In genomic region chr15:6431777-6432176, GRCm38 (mm10) we compare ENCODE assay signal across 20 mouse cellular contexts. TPM values are rescaled to one million over a fixed set of nuclear protein-coding genes. Genes with fewer than 3 reads are reported as not detected.
DNase-seq lines count a peak whose midpoint lies in the region; ATAC-seq and TF ChIP-seq lines count a peak whose summit lies in the region.
"Had no signal": no experiment of that assay in that cellular context is flagged by ENCODE, and none has a peak within 500 bp of the region (broad histone marks: within the 10 kb centered on the region; RNA-seq: fewer than 3 reads in every experiment).

No protein-coding gene starts in this region.

- no peak overlapping the region for H3K4me2 ChIP-seq in hindbrain, postnatal 0 days (ENCODE audit: low read depth, low read length)
- H3K4me2 ChIP-seq in hindbrain, embryonic 12.5 days (replicated peaks), result no peak overlapping the region
- H3K4me2 ChIP-seq in midbrain, embryonic 14.5 days (ENCODE audit: low read length), result no peak overlapping the region
- no peak overlapping the region for H3K4me2 ChIP-seq in midbrain, embryonic 11.5 days
- no peak overlapping the region for H3K4me2 ChIP-seq in stomach, embryonic 15.5 days
- H3K4me2 ChIP-seq: embryonic facial prominence, embryonic 12.5 days; liver, embryonic 13.5 days had no signal

- 25% methylated on average over 7 of the region's 7 CpGs for whole genome bisulfite sequencing in hindbrain, postnatal 0 days
- 56% methylated on average over 7 of the region's 7 CpGs for WGBS in hindbrain, embryonic 12.5 days
- WGBS in midbrain, embryonic 14.5 days, result 41% methylated on average over 7 of the region's 7 CpGs
- WGBS in midbrain, embryonic 11.5 days, result 55% methylated on average over 7 of the region's 7 CpGs
- WGBS in stomach, embryonic 15.5 days, result 81% methylated on average over 7 of the region's 7 CpGs

- no peaks in the 10 kb centered on the region for H3K36me3 ChIP-seq in hindbrain, postnatal 0 days (ENCODE audit: insufficient read depth, low read length)
- 0 out of 2 replicates have a peak, but pooled peaks cover 3% of the 10 kb centered on the region for H3K36me3 ChIP-seq in hindbrain, embryonic 12.5 days
- H3K36me3 ChIP-seq in midbrain, embryonic 14.5 days (ENCODE audit: control insufficient read depth, insufficient read depth, low read length), result no peaks in the 10 kb centered on the region
- H3K36me3 ChIP-seq in midbrain, embryonic 11.5 days (ENCODE audit: control insufficient read depth, insufficient read depth, low read length), result no peaks in the 10 kb centered on the region
- H3K36me3 ChIP-seq in stomach, embryonic 15.5 days, result peaks cover 7% of the 10 kb centered on the region; the same call in 1 of the 2 replicates
- H3K36me3 ChIP-seq: liver, embryonic 13.5 days had no signal

- no peaks in the 10 kb centered on the region for H3K9me3 ChIP-seq in hindbrain, postnatal 0 days (ENCODE audit: low read length)
- H3K9me3 ChIP-seq in hindbrain, embryonic 12.5 days (replicated peaks), result no peaks in the 10 kb centered on the region
- no peaks in the 10 kb centered on the region for H3K9me3 ChIP-seq in midbrain, embryonic 14.5 days (ENCODE audit: control insufficient read depth, low read length)
- H3K9me3 ChIP-seq in midbrain, embryonic 11.5 days (ENCODE audit: control insufficient read depth, low read length), result no peaks in the 10 kb centered on the region
- no peaks in the 10 kb centered on the region for H3K9me3 ChIP-seq in stomach, embryonic 15.5 days
- H3K9me3 ChIP-seq: embryonic facial prominence, embryonic 12.5 days; liver, embryonic 13.5 days had no signal

- DNase-seq in hindbrain, postnatal 0 days (ENCODE audit: low spot score), result peak; percentile 58
- peak; percentile 16 for DNase-seq in midbrain, embryonic 14.5 days
- DNase-seq in midbrain, embryonic 11.5 days (ENCODE audit: low spot score, missing footprints), result no peak
- DNase-seq in brain, embryonic 14.5 days (ENCODE audit: low read depth), result peak; percentile 62
- DNase-seq in thymus, postnatal 0 days (ENCODE audit: low spot score), result no peak
- DNase-seq: liver, embryonic 13.5 days; right cerebral cortex, adult 18-20 months; thymus, adult 2 months had no signal

- TF ChIP-seq CTCF in hindbrain, postnatal 0 days (IDR thresholded peaks at IDR 0.05; ENCODE audit: low read depth), result peak; percentile 16; the same call in 1 of the 2 replicates
- TF ChIP-seq CTCF in brain, embryonic 14.5 days (IDR thresholded peaks at IDR 0.05; ENCODE audit: borderline replicate concordance, extremely low read depth, insufficient read depth, insufficient read length), result no peak

- no peaks in the 10 kb centered on the region for H3K4me1 ChIP-seq in hindbrain, postnatal 0 days (ENCODE audit: insufficient read depth, low read length)
- no peaks in the 10 kb centered on the region for H3K4me1 ChIP-seq in hindbrain, embryonic 12.5 days
- H3K4me1 ChIP-seq in midbrain, embryonic 14.5 days (ENCODE audit: control insufficient read depth, insufficient read depth, low read length), result no peaks in the 10 kb centered on the region
- H3K4me1 ChIP-seq in midbrain, embryonic 11.5 days (ENCODE audit: control insufficient read depth, insufficient read depth, low read length), result no peaks in the 10 kb centered on the region
- H3K4me1 ChIP-seq in stomach, embryonic 15.5 days, result 0 out of 2 replicates have a peak, but pooled peaks cover 7% of the 10 kb centered on the region
- H3K4me1 ChIP-seq: embryonic facial prominence, embryonic 12.5 days; liver, embryonic 13.5 days had no signal

- H3K27me3 ChIP-seq in hindbrain, postnatal 0 days (ENCODE audit: insufficient read depth, low read length), result no peaks in the 10 kb centered on the region
- no peaks in the 10 kb centered on the region for H3K27me3 ChIP-seq in hindbrain, embryonic 12.5 days
- H3K27me3 ChIP-seq in midbrain, embryonic 14.5 days (ENCODE audit: control insufficient read depth, insufficient read depth, low read length), result no peaks in the 10 kb centered on the region
- no peaks in the 10 kb centered on the region for H3K27me3 ChIP-seq in midbrain, embryonic 11.5 days (ENCODE audit: control insufficient read depth, insufficient read depth, low read length)
- no peaks in the 10 kb centered on the region for H3K27me3 ChIP-seq in stomach, embryonic 15.5 days (replicated peaks)
- H3K27me3 ChIP-seq: CH12.LX; embryonic facial prominence, embryonic 12.5 days; liver, embryonic 13.5 days; Patski had no signal

- H3K9ac ChIP-seq in hindbrain, postnatal 0 days (replicated peaks; ENCODE audit: low read length), result no peak overlapping the region
- H3K9ac ChIP-seq in hindbrain, embryonic 12.5 days, result no peak overlapping the region
- no peak overlapping the region for H3K9ac ChIP-seq in midbrain, embryonic 14.5 days (replicated peaks; ENCODE audit: low read length)
- H3K9ac ChIP-seq in midbrain, embryonic 11.5 days (ENCODE audit: low read length), result no peak overlapping the region
- H3K9ac ChIP-seq in stomach, embryonic 15.5 days, result no peak overlapping the region
- H3K9ac ChIP-seq: embryonic facial prominence, embryonic 12.5 days; liver, embryonic 13.5 days had no signal

- peak; percentile 63 for ATAC-seq in hindbrain, postnatal 0 days
- ATAC-seq in hindbrain, embryonic 12.5 days (ENCODE audit: low FRiP score), result no peak
- no peak for ATAC-seq in midbrain, embryonic 14.5 days (ENCODE audit: low FRiP score, low TSS enrichment)
- ATAC-seq in midbrain, embryonic 11.5 days (ENCODE audit: low FRiP score), result no peak
- ATAC-seq in stomach, embryonic 15.5 days (ENCODE audit: insufficient read depth, low FRiP score, low read depth), result no peak
- ATAC-seq: Patski had no signal

- no peak overlapping the region for H3K4me3 ChIP-seq in hindbrain, postnatal 0 days (ENCODE audit: low read length)
- no peak overlapping the region for H3K4me3 ChIP-seq in hindbrain, embryonic 12.5 days
- no peak overlapping the region for H3K4me3 ChIP-seq in midbrain, embryonic 14.5 days (replicated peaks; ENCODE audit: low read depth, low read length)
- no peak overlapping the region for H3K4me3 ChIP-seq in midbrain, embryonic 11.5 days (ENCODE audit: low read depth, low read length)
- no peak overlapping the region for H3K4me3 ChIP-seq in stomach, embryonic 15.5 days (replicated peaks)
- H3K4me3 ChIP-seq: embryonic facial prominence, embryonic 12.5 days; liver, embryonic 13.5 days had no signal

- H3K27ac ChIP-seq in hindbrain, postnatal 0 days, result peak overlapping the region; percentile 55
- no peak overlapping the region for H3K27ac ChIP-seq in hindbrain, embryonic 12.5 days
- no peak overlapping the region for H3K27ac ChIP-seq in midbrain, embryonic 14.5 days (replicated peaks; ENCODE audit: low read depth, low read length)
- no peak overlapping the region for H3K27ac ChIP-seq in midbrain, embryonic 11.5 days (ENCODE audit: low read depth, low read length)
- H3K27ac ChIP-seq in stomach, embryonic 15.5 days, result peak overlapping the region; percentile 59
- H3K27ac ChIP-seq: embryonic facial prominence, embryonic 12.5 days; liver, embryonic 13.5 days had no signal

- TF ChIP-seq POLR2A in brain, embryonic 14.5 days (IDR thresholded peaks at IDR 0.05; ENCODE audit: borderline replicate concordance, extremely low read depth, insufficient read depth, insufficient read length, poor library complexity, severe bottlenecking), result no peak

RNA-seq across cellular contexts. Expression of gene C9, which starts 13.3 kb away (rescaled TPM):
- not detected in 2 replicates for total RNA-seq in hindbrain, postnatal 0 days (2014; rRNA removed)
- polyA plus RNA-seq in hindbrain, postnatal 0 days (2015; fragmentation: Nextera tagmentation; extraction: Ambion mirVana), result not detected in 2 replicates
- polyA plus RNA-seq in hindbrain, embryonic 12.5 days (2016; fragmentation: Nextera tagmentation; extraction: Ambion mirVana), result not detected in 2 replicates
- not detected in 2 replicates for polyA plus RNA-seq in midbrain, embryonic 14.5 days (2014; fragmentation: Nextera tagmentation; extraction: Ambion mirVana)
- polyA plus RNA-seq in midbrain, embryonic 11.5 days (2014; fragmentation: Nextera tagmentation; extraction: Ambion mirVana), result not detected in 2 replicates
- 0.10 TPM in 1 of 2 replicates, not detected in the other for polyA plus RNA-seq in brain, embryonic 14.5 days (2012; rRNA removed)
- polyA plus RNA-seq in stomach, embryonic 15.5 days (2015; fragmentation: Nextera tagmentation; extraction: Ambion mirVana), result 0.86 and 1.2 TPM in 2 replicates
- 0.06 TPM in 1 of 2 replicates, not detected in the other for polyA plus RNA-seq in thymus, postnatal 0 days (2015; fragmentation: Nextera tagmentation; extraction: Ambion mirVana)
- total RNA-seq: CH12.LX; gastrocnemius, postnatal 10 days; heart, postnatal 25 days; left cerebral cortex, postnatal 36 days; monocyte, adult 5-6 weeks; neutrophil, adult 5-6 weeks had no signal
- polyA plus RNA-seq: adrenal gland, adult 2 months; kidney, adult 2 months; Patski; thymus, adult 2 months had no signal

Comparison
In these comparisons a context has a peak if more than half of its experiments do, and no peak if none do; other contexts are left out.
1. DNase-seq: peak in hindbrain, postnatal 0 days (single experiment), midbrain, embryonic 14.5 days (single experiment) and brain, embryonic 14.5 days (single experiment); none in midbrain, embryonic 11.5 days (single experiment) and thymus, postnatal 0 days (single experiment).
2. H3K27ac ChIP-seq: peak in hindbrain, postnatal 0 days (single experiment) and stomach, embryonic 15.5 days (single experiment); none in hindbrain, embryonic 12.5 days (single experiment), midbrain, embryonic 14.5 days (single experiment) and midbrain, embryonic 11.5 days (single experiment).